Mouse (Mus musculus) heart, embryonic 14.5 days (tissue): ENCODE data around the gene Gzf1. TPM values are rescaled to one million over a fixed set of nuclear protein-coding genes. Genes with fewer than 3 reads are reported as not detected.

ENCODE experiments used
- ATAC-seq: fragments of 200-750 bp; cut with Nextera tagmentation; 2 replicates; pipeline ENCODE4 v1.8.0; 2017; ENCODE audit warnings: low read depth, moderate TSS enrichment; ENCODE audit not compliant: insufficient number of reproducible peaks, insufficient read depth, low FRiP score
- H3K27ac ChIP-seq, 2 experiments: fragments of 200-500 bp in 1 of 2; fragments of 300-500 bp in 1 of 2; sonication (generic) in 1 of 2; replicated peaks in 1 of 2; 2 replicates each; pipeline ENCODE4 v1.5.1; 2012 to 2014; ENCODE audit warnings: low read depth in 2 of 2, low read length in 2 of 2, control low read depth in 1 of 2, mild to moderate bottlenecking in 1 of 2, mixed read lengths in 1 of 2; ENCODE audit not compliant: control insufficient read depth in 1 of 2, insufficient read depth in 1 of 2
- H3K27me3 ChIP-seq: fragments of 300-500 bp; sonication (generic); 2 replicates; pipeline ENCODE4 v1.6.1; 2014; ENCODE audit warnings: mild to moderate bottlenecking, low read length, control low read depth; ENCODE audit not compliant: control insufficient read depth, insufficient read depth
- H3K36me3 ChIP-seq: fragments of 300-500 bp; sonication (generic); 2 replicates; pipeline ENCODE4 v1.6.1; 2014; ENCODE audit warnings: mild to moderate bottlenecking, control low read depth, low read length, mixed read lengths; ENCODE audit not compliant: control insufficient read depth, insufficient read depth
- H3K4me1 ChIP-seq, 2 experiments: fragments of 200-500 bp in 1 of 2; fragments of 300-500 bp in 1 of 2; sonication (generic) in 1 of 2; 2 replicates each; pipeline ENCODE4 v1.6.1; 2012 to 2014; ENCODE audit warnings: low read length in 2 of 2, control low read depth in 1 of 2, mixed read lengths in 1 of 2; ENCODE audit not compliant: control insufficient read depth in 2 of 2, insufficient read depth in 2 of 2
- H3K4me2 ChIP-seq: fragments of 300-500 bp; sonication (generic); 2 replicates; pipeline ENCODE4 v1.6.1; 2014; ENCODE audit warnings: mild to moderate bottlenecking, low read length
- H3K4me3 ChIP-seq, 2 experiments: fragments of 200-500 bp in 1 of 2; fragments of 300-500 bp in 1 of 2; sonication (generic) in 1 of 2; 2 replicates each; pipeline ENCODE4 v1.5.1; 2012 to 2014; ENCODE audit warnings: low read length in 2 of 2, mild to moderate bottlenecking in 2 of 2, control low read depth in 1 of 2, low read depth in 1 of 2, moderate library complexity in 1 of 2; ENCODE audit not compliant: control insufficient read depth in 1 of 2, insufficient read depth in 1 of 2
- H3K9ac ChIP-seq: fragments of 300-500 bp; sonication (generic); 2 replicates; pipeline ENCODE4 v1.6.1; 2014; ENCODE audit warnings: mild to moderate bottlenecking, low read length
- H3K9me3 ChIP-seq: fragments of 300-500 bp; sonication (generic); 2 replicates; pipeline ENCODE4 v1.6.1; 2016; ENCODE audit warnings: low read length, control low read depth; ENCODE audit not compliant: control insufficient read depth
- WGBS: fragments of 180-500 bp; shearing (Covaris S2); extraction: QIAGEN DNeasy Blood & Tissue Kit; methylation state at CpG from one replicate; pipeline ENCODE4 v1.1.7; 2014; 5-methylcytosine and 5-hydroxymethylcytosine counted together
- polyA plus RNA-seq: library from polyadenylated mRNA; unstranded; fragments of >200 nt; fragmentation: Nextera tagmentation; extraction: Ambion mirVana; gene quantifications from 2 replicates; pipeline ENCODE4 v1.2.1, GENCODE M21; 2014

Gzf1 gene
- polyA plus RNA-seq: 15.6 and 17.9 TPM in 2 replicates

- peak; percentile 95 for ATAC-seq
- under 1% methylated on average over 37 of the region's 39 CpGs for WGBS
Measured at GRCm38 (mm10) chr2:148680775-148681291, at the start of gene Gzf1. Gene Gzf1, plus strand, starts transcription at chr2:148681023.

GRCm38 (mm10) chr2:148631602-148632001 is 49.2 kb upstream of the Gzf1 start:
- 90% methylated on average over 3 of the region's 3 CpGs for WGBS
- H3K4me2 ChIP-seq: no peak overlapping the region
- H3K27ac ChIP-seq: no peak overlapping the region
- no peak overlapping the region for H3K9ac ChIP-seq
- no peak overlapping the region for H3K4me3 ChIP-seq
- H3K27me3 ChIP-seq: no peaks in the 10 kb centered on the region
- no peak for ATAC-seq
- no peaks in the 10 kb centered on the region for H3K36me3 ChIP-seq
- no peaks in the 10 kb centered on the region for H3K9me3 ChIP-seq
- 0 out of 4 replicates have a peak, but pooled peaks cover 0 to 2% of the 10 kb centered on the region in 2 experiments for H3K4me1 ChIP-seq

More at GRCm38 (mm10) chr2:148680775-148681291, at the start of gene Gzf1:
- H3K4me1 ChIP-seq: peaks cover 13 to 37% of the 10 kb centered on the region in 2 experiments
- peak within 1 kb of the TSS; percentile 92 for H3K9ac ChIP-seq
- peak within 1 kb of the TSS; percentile 93 to 98 for H3K27ac ChIP-seq
- no peaks in the 10 kb centered on the region for H3K27me3 ChIP-seq
- peak within 1 kb of the TSS; percentile 92 for H3K4me2 ChIP-seq
- peaks cover 39% of the 10 kb centered on the region for H3K36me3 ChIP-seq
- H3K9me3 ChIP-seq: no peaks in the 10 kb centered on the region
- H3K4me3 ChIP-seq: peak within 1 kb of the TSS; percentile 65 to 81

- no peak overlapping the region for H3K9ac ChIP-seq
- no peaks in the 10 kb centered on the region for H3K9me3 ChIP-seq
- H3K4me1 ChIP-seq: no peaks in the 10 kb centered on the region
- WGBS: 80% methylated on average over 4 of the region's 4 CpGs
- no peaks in the 10 kb centered on the region for H3K27me3 ChIP-seq
- H3K4me3 ChIP-seq: no peak overlapping the region
- H3K36me3 ChIP-seq: no peaks in the 10 kb centered on the region
- no peak overlapping the region for H3K27ac ChIP-seq
- no peak for ATAC-seq
- H3K4me2 ChIP-seq: no peak overlapping the region
Measured at GRCm38 (mm10) chr2:148634466-148634865, 46.4 kb upstream of the Gzf1 start.

- no peaks in the 10 kb centered on the region for H3K9me3 ChIP-seq
- H3K36me3 ChIP-seq: no peaks in the 10 kb centered on the region
- H3K27ac ChIP-seq: no peak overlapping the region
- H3K27me3 ChIP-seq: no peaks in the 10 kb centered on the region
- no peak overlapping the region for H3K4me3 ChIP-seq
- WGBS: 44% methylated on average over 1 of the region's 1 CpGs
- no peak for ATAC-seq
- no peak overlapping the region for H3K4me2 ChIP-seq
- no peak overlapping the region for H3K9ac ChIP-seq
- H3K4me1 ChIP-seq: no peaks in the 10 kb centered on the region
Measured at GRCm38 (mm10) chr2:148642610-148643370, 38.0 kb upstream of the Gzf1 start.

GRCm38 (mm10) chr2:148644421-148645000 is 36.3 kb upstream of the Gzf1 start:
- Histone ChIP-seq H3K36me3 (no peaks in the 10 kb centered on the region), H3K9me3 (no peaks in the 10 kb centered on the region), H3K27ac (no peak overlapping the region), H3K9ac (no peak overlapping the region), H3K4me3 (no peak overlapping the region), H3K4me2 (no peak overlapping the region), H3K4me1 (no peaks in the 10 kb centered on the region), H3K27me3 (no peaks in the 10 kb centered on the region)
- 70% methylated on average over 6 of the region's 6 CpGs for WGBS
- ATAC-seq: no peak

- no peaks in the 10 kb centered on the region for H3K9me3 ChIP-seq
- H3K9ac ChIP-seq: no peak overlapping the region
- 53% methylated on average over 3 of the region's 3 CpGs for WGBS
- H3K4me3 ChIP-seq: no peak overlapping the region
- no peak for ATAC-seq
- no peaks in the 10 kb centered on the region for H3K36me3 ChIP-seq
- H3K4me1 ChIP-seq: no peaks in the 10 kb centered on the region
- H3K27ac ChIP-seq: no peak overlapping the region
- no peak overlapping the region for H3K4me2 ChIP-seq
- no peaks in the 10 kb centered on the region for H3K27me3 ChIP-seq
Measured at GRCm38 (mm10) chr2:148650587-148651357, 30.1 kb upstream of the Gzf1 start.

- Histone ChIP-seq H3K9ac (no peak overlapping the region), H3K27me3 (no peaks in the 10 kb centered on the region), H3K36me3 (no peaks in the 10 kb centered on the region), H3K4me3 (no peak overlapping the region), H3K27ac (no peak overlapping the region), H3K9me3 (no peaks in the 10 kb centered on the region), H3K4me1 (no peaks in the 10 kb centered on the region), H3K4me2 (no peak overlapping the region)
- 2% methylated on average over 3 of the region's 3 CpGs for WGBS
- no peak for ATAC-seq
Measured at GRCm38 (mm10) chr2:148654961-148655360, 25.9 kb upstream of the Gzf1 start.
